Comparison of ENCODE assay signal across 11 mouse cellular contexts in the genomic region with DNA sequence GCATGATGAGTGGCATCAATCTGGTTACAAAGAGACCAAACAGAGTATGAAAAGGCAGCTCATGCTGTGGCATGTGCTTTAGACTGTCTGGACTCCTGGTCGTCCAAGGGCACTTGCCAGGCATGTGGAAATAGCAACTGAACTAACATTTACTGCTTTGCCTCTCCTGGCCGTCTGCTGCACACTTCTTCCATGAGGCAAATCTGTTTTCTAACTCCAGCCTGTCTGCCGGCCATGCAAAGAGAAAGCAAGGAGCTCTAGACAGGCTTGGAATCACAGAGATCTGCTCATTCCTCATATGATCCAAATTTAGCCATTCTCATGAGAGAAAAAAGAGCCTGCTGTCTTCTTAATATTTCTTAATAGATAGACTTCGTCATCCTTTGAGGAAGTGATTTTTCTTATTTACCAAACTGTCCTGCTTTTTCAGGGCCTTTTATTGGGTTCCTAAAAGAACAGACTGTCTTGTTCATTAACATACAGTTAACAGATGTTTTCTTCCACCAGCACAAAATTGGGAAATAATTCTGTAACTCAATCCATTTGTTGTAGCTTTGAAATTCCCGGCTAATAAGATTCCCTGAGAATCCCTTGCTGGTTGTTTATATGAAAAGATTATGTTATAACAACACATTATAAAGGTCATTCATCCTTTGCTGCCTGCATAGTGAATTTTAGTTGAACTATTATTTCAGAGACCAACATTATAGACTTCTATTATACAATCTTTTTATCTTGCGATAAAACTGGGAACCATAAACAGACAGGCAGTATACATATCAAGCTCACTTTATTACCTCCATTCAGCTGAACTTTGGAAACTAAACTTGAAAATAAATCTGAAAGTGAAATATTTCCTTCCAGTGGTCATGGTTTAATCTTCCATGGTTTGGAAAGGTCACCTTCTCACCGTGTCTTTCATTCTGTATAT.
DNase-seq lines count a peak whose midpoint lies in the region; ATAC-seq lines count a peak whose summit lies in the region.
"Had no signal": no experiment of that assay in that cellular context is flagged by ENCODE, and none has a peak within 500 bp of the region (broad histone marks: within the 10 kb centered on the region; RNA-seq: fewer than 3 reads in every experiment).

No protein-coding gene starts in this region.

- no peak overlapping the region for H3K4me2 ChIP-seq in hindbrain, embryonic 11.5 days (replicated peaks; ENCODE audit: low read depth, low read length)
- H3K4me2 ChIP-seq: embryonic facial prominence, embryonic 12.5 days had no signal

- no peaks in the 10 kb centered on the region for H3K27me3 ChIP-seq in hindbrain, embryonic 11.5 days (ENCODE audit: control insufficient read depth, insufficient read depth, low read length)
- H3K27me3 ChIP-seq in hindbrain, embryonic 10.5 days (ENCODE audit: insufficient read depth, poor library complexity, severe bottlenecking), result no peaks in the 10 kb centered on the region
- H3K27me3 ChIP-seq: embryonic facial prominence, embryonic 12.5 days had no signal

- H3K9ac ChIP-seq in hindbrain, embryonic 11.5 days (ENCODE audit: low read depth, low read length), result no peak overlapping the region
- H3K9ac ChIP-seq: embryonic facial prominence, embryonic 12.5 days had no signal

- H3K4me1 ChIP-seq in hindbrain, embryonic 11.5 days (replicated peaks; ENCODE audit: control insufficient read depth, insufficient read depth, low read length), result no peaks in the 10 kb centered on the region
- H3K4me1 ChIP-seq in hindbrain, embryonic 10.5 days (replicated peaks), result no peaks in the 10 kb centered on the region
- H3K4me1 ChIP-seq: embryonic facial prominence, embryonic 12.5 days had no signal

- no peak overlapping the region for H3K27ac ChIP-seq in hindbrain, embryonic 11.5 days (ENCODE audit: low read depth, low read length)
- no peak overlapping the region for H3K27ac ChIP-seq in hindbrain, embryonic 10.5 days
- H3K27ac ChIP-seq: embryonic facial prominence, embryonic 12.5 days; left cerebral cortex, adult 2 months had no signal

- no peak for ATAC-seq in hindbrain, embryonic 11.5 days (ENCODE audit: low FRiP score)
- ATAC-seq in granulocyte monocyte progenitor cell, adult 5-6 weeks (replicated peaks; ENCODE audit: poor library complexity, severe bottlenecking), result no peak

- H3K9me3 ChIP-seq in hindbrain, embryonic 11.5 days (ENCODE audit: control insufficient read depth, low read length), result no peaks in the 10 kb centered on the region
- no peaks in the 10 kb centered on the region for H3K9me3 ChIP-seq in hindbrain, embryonic 10.5 days
- H3K9me3 ChIP-seq: embryonic facial prominence, embryonic 12.5 days had no signal

- DNase-seq in hindbrain, embryonic 11.5 days (ENCODE audit: low spot score), result peak; percentile 1
- no peak for DNase-seq in hindbrain, embryonic 10.5 days (ENCODE audit: low spot score)
- peak; percentile 22 to 23 for DNase-seq in right cerebral cortex, postnatal 10 days (ENCODE audit: low spot score in 2 of 2)
- DNase-seq in right cerebral cortex, postnatal 36 days (ENCODE audit: low spot score in 2 of 2), result no peak
- peak; percentile 16 for DNase-seq in heart, postnatal 25 days (ENCODE audit: low spot score)
- peak; percentile 4 to 21 for DNase-seq in lung, postnatal 4 days
- DNase-seq in Muller cell, postnatal 12 days (ENCODE audit: inconsistent ontology term), result no peak
- DNase-seq: adrenal gland, adult 8-10 months had no signal

- no peaks in the 10 kb centered on the region for H3K36me3 ChIP-seq in hindbrain, embryonic 11.5 days (ENCODE audit: control insufficient read depth, insufficient read depth, low read length)
- H3K36me3 ChIP-seq in hindbrain, embryonic 10.5 days, result no peaks in the 10 kb centered on the region
- H3K36me3 ChIP-seq: embryonic facial prominence, embryonic 12.5 days had no signal

- WGBS in hindbrain, embryonic 11.5 days, result 67% methylated on average over 7 of the region's 7 CpGs
- 76% methylated on average over 7 of the region's 7 CpGs for WGBS in hindbrain, embryonic 10.5 days

- no peak overlapping the region for H3K4me3 ChIP-seq in hindbrain, embryonic 11.5 days (ENCODE audit: low read depth, low read length)
- no peak overlapping the region for H3K4me3 ChIP-seq in hindbrain, embryonic 10.5 days
- H3K4me3 ChIP-seq: embryonic facial prominence, embryonic 12.5 days; left cerebral cortex, adult 2 months had no signal

- intact Hi-C loops in heart, postnatal 25 days (cut with DNase I), result no loop called here

Comparison
In these comparisons a context has a peak if more than half of its experiments do, and no peak if none do; other contexts are left out.
1. DNase-seq: peak in hindbrain, embryonic 11.5 days (single experiment), right cerebral cortex, postnatal 10 days (2 of 2), heart, postnatal 25 days (single experiment) and lung, postnatal 4 days (2 of 2); none in hindbrain, embryonic 10.5 days (single experiment), right cerebral cortex, postnatal 36 days (0 of 2) and Muller cell, postnatal 12 days (single experiment).